Mouse (Mus musculus): ENCODE data around the gene Atl2. TPM values are rescaled to one million over a fixed set of nuclear protein-coding genes. Genes with fewer than 3 reads are reported as not detected.

The Atl2 gene
- polyA plus RNA-seq, 1 experiment from 2014 or later = 26.7 TPM

- H3K36me3 ChIP-seq (ENCODE audit: control insufficient read depth, insufficient read depth, low read length) = no peaks in the 10 kb centered on the region
- no peak overlapping the region for H3K27ac ChIP-seq (replicated peaks in 1 of 2; ENCODE audit: control insufficient read depth in 1 of 2, insufficient read depth in 1 of 2, low read depth in 2 of 2, low read length in 2 of 2)
- no peak for ATAC-seq (ENCODE audit: insufficient number of reproducible peaks, insufficient read depth, low FRiP score, low read depth)
- WGBS = 64% methylated on average over 2 of the region's 2 CpGs
- no peaks in the 10 kb centered on the region for H3K9me3 ChIP-seq (ENCODE audit: control insufficient read depth, low read length)
- no peak overlapping the region for H3K9ac ChIP-seq (ENCODE audit: low read length)
- no peaks in the 10 kb centered on the region for H3K27me3 ChIP-seq (ENCODE audit: control insufficient read depth, insufficient read depth, low read length)
- H3K4me1 ChIP-seq (ENCODE audit: control insufficient read depth in 2 of 2, insufficient read depth in 2 of 2, low read length in 2 of 2) = no peaks in the 10 kb centered on the region
- H3K4me2 ChIP-seq (ENCODE audit: low read length) = no peak overlapping the region
- H3K4me3 ChIP-seq (ENCODE audit: control insufficient read depth in 1 of 2, insufficient read depth in 1 of 2, low read depth in 1 of 2, low read length in 2 of 2) = no peak overlapping the region
Measured at GRCm38 (mm10) chr17:79804747-79805146, 91.2 kb downstream of the Atl2 start.

GRCm38 (mm10) chr17:79802056-79802455 lies 93.9 kb downstream of the Atl2 start:
- H3K9ac ChIP-seq (ENCODE audit: low read length) = no peak overlapping the region
- no peak for ATAC-seq (ENCODE audit: insufficient number of reproducible peaks, insufficient read depth, low FRiP score, low read depth)
- H3K36me3 ChIP-seq (ENCODE audit: control insufficient read depth, insufficient read depth, low read length) = no peaks in the 10 kb centered on the region
- H3K9me3 ChIP-seq (ENCODE audit: control insufficient read depth, low read length) = no peaks in the 10 kb centered on the region
- no peaks in the 10 kb centered on the region for H3K27me3 ChIP-seq (ENCODE audit: control insufficient read depth, insufficient read depth, low read length)
- H3K4me3 ChIP-seq (ENCODE audit: control insufficient read depth in 1 of 2, insufficient read depth in 1 of 2, low read depth in 1 of 2, low read length in 2 of 2) = no peak overlapping the region
- H3K4me1 ChIP-seq (ENCODE audit: control insufficient read depth in 2 of 2, insufficient read depth in 2 of 2, low read length in 2 of 2) = no peaks in the 10 kb centered on the region; a peak in 1 of 4 replicates
- H3K4me2 ChIP-seq (ENCODE audit: low read length) = no peak overlapping the region
- no peak overlapping the region for H3K27ac ChIP-seq (replicated peaks in 1 of 2; ENCODE audit: control insufficient read depth in 1 of 2, insufficient read depth in 1 of 2, low read depth in 2 of 2, low read length in 2 of 2)
- WGBS = 72% methylated on average over 7 of the region's 7 CpGs

DNA sequence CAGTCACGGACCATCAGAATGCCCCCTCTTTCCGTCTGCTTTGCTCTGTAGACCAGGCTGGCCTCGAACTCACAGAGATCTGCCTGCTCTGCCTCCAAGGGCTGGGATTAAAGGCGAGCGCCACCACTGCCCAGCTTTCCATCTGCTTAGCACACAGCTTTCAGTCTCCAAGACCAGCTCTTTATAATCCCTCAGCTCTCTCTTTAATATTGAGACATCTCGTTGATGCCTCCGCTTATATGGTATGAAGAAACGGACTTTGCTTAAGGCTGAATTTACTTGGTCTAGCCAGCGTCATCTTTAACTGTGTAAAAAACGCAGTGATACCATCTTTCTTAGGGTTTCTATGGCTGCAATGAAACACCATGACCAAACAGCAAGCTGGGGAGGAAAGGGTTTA lies 97.1 kb downstream of the Atl2 start:
- no peaks in the 10 kb centered on the region; a peak in 1 of 4 replicates for H3K4me1 ChIP-seq (ENCODE audit: control insufficient read depth in 2 of 2, insufficient read depth in 2 of 2, low read length in 2 of 2)
- H3K27ac ChIP-seq (replicated peaks in 1 of 2; ENCODE audit: control insufficient read depth in 1 of 2, insufficient read depth in 1 of 2, low read depth in 2 of 2, low read length in 2 of 2) = no peak overlapping the region
- no peaks in the 10 kb centered on the region for H3K36me3 ChIP-seq (ENCODE audit: control insufficient read depth, insufficient read depth, low read length)
- H3K9me3 ChIP-seq (ENCODE audit: control insufficient read depth, low read length) = no peaks in the 10 kb centered on the region
- no peak for ATAC-seq (ENCODE audit: insufficient number of reproducible peaks, insufficient read depth, low FRiP score, low read depth)
- no peak overlapping the region for H3K4me2 ChIP-seq (ENCODE audit: low read length)
- no peak overlapping the region for H3K9ac ChIP-seq (ENCODE audit: low read length)
- WGBS = 92% methylated on average over 10 of the region's 10 CpGs
- no peak overlapping the region for H3K4me3 ChIP-seq (ENCODE audit: control insufficient read depth in 1 of 2, insufficient read depth in 1 of 2, low read depth in 1 of 2, low read length in 2 of 2)
- no peaks in the 10 kb centered on the region for H3K27me3 ChIP-seq (ENCODE audit: control insufficient read depth, insufficient read depth, low read length)

Other genes with a start within 250 kb of the Atl2 start
- gene Cyp1b1, start 181.1 kb downstream of the Atl2 start, polyA plus RNA-seq (2014; fragmentation: Nextera tagmentation; extraction: Ambion mirVana) = 0.36 and 1.1 TPM in 2 replicates
- gene Hnrnpll, start 166.2 kb upstream of the Atl2 start, polyA plus RNA-seq (2014; fragmentation: Nextera tagmentation; extraction: Ambion mirVana) = 47.7 and 52.3 TPM in 2 replicates
- 10.7 and 13.7 TPM in 2 replicates for gene Galm, start 231.3 kb upstream of the Atl2 start, polyA plus RNA-seq (2014; fragmentation: Nextera tagmentation; extraction: Ambion mirVana)